Mouse (Mus musculus) mesoderm, embryonic 11.5 days (tissue): ENCODE results near the gene Kifc3.
"Not testable (repeated sequence)": the region's sequence is repeated elsewhere in the genome, so short reads cannot be mapped to it uniquely, and the experiment has no call there.

Experiments used
- DNase-seq: peaks from one replicate; pipeline ENCODE4 v3.0.0-alpha.2; 2012; ENCODE audit warnings: low read depth, low spot score

The Kifc3 gene

DNA sequence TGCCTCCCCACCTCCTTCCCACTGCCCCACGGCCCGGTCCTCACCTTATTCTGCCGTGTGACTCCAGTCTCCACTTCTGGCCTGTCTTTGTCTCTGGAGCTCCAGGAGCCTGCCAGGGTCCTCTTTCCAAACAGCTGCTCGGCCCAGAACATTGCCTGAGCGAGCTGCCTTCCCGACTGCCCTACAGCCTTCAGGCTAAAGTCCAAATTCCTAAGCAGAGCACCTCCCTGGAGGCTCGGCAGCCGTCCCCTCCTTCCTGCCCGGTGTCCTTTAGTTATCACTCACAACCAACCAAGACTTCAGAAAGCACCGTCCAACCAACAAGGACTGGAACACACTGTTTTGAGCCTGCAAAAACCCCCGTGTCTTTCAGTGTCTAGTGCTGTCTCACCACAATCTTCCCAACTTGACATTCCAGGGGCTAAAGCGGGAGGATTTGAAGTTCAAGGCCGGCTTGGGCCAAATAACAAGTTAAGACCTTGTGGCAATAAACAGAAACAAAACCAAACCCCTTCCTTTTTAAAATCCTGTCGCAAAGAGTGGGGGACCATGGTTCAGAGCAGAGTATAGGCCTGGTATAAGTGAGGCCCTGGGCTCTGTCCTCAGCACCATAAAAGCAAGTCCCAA is at the start of gene Kifc3:
Gene Kifc3 (minus strand): TSS at position 164 of the 627 bp plus-strand sequence.
- DNase-seq: no peak

DNA sequence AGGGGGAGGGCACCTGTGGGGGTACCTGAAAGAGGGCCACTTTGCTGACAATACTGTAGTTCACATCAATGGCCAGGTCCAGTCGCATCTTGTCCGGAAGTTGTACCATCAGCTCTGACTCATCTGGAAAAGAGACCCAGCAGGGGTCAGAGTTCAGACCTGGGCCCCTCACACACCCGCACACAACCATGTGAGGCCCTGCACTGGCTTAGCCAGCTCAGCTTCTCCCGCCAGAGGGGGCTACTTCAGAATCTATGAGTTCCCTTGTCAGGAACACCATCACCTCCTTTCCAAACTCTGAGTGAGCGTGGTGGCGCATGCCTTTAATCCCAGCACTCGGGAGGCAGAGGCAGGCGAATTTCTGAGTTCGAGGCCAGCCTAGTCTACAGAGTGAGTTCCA is 49.4 kb upstream of the Kifc3 start:
- DNase-seq: no peak

DNA sequence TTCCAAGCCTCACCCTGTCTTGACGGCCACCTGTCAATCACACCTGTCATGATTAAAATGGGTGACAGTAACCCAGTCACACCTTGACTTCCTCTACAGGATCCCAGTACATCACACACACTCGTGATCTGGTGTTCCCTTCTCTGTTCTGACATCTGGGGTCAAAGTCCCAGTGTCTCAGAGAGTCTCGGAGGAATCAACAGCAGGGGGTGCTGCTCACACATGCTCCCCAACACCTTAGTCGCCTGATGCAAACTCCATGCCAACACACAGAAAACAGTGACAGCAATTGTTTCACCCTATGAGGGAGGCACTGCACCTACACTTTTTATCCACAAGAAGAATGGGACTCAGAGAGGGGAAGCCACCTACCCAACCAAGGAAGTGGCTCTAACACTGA is 47.2 kb upstream of the Kifc3 start:
- DNase-seq: no peak

DNA sequence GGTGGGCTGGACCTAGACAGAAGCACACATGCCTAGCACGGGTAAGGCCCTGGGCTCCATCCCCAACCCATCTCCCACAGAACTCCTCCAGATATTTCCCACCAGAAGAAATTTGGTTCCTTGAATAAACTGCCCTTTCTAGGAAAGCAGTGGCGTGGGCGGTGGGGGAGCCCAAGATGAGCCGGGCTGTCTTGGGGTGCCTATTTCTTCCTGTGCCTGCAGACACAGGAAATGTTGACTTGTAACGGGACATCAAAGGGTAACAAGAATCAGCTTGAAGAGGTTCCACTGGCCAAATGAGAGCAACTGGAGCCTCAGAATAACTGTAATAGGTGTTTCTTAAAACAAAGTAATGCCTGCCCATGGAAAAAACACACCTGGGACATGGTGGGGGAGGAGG is 44.7 kb upstream of the Kifc3 start:
- DNase-seq: no peak

DNA sequence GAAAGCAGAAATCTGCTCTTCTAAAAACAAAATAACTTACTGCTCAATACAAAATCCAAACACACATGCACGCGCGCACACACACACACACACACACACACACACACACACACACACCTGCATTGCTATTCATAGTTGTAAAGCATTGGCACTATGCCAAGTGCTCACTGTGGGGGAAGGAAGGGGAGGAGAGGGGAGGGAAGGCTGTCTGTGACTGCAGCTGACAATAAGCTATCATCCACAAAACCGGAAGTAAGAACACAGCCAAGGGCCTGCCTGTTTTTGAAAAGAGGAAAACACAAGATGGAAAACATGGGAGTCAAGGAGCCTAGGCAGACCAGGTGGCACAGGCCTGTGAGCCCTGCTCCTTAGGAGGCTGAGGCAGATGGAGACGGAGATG is 42.6 kb upstream of the Kifc3 start:
- DNase-seq: peak; percentile 24

DNA sequence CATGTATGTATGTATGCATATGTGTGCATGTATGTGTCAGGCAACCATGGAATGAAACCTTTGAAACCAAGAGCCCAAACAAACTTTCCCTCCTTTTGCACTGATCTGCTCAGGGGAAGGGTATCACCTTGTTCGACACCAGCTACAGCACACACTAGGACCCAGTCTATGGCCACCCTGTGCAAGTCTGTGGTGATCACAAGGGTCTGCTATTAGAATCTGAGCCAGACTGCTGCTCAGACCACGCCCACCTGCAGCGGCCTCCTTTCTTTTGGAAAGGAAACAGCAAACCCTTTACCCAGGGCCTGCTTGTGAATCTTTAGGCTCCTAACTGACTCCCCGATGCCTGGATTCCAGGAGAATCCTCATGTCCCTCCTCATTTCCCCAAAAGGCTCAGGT is 41.2 kb upstream of the Kifc3 start:
- no peak for DNase-seq

DNA sequence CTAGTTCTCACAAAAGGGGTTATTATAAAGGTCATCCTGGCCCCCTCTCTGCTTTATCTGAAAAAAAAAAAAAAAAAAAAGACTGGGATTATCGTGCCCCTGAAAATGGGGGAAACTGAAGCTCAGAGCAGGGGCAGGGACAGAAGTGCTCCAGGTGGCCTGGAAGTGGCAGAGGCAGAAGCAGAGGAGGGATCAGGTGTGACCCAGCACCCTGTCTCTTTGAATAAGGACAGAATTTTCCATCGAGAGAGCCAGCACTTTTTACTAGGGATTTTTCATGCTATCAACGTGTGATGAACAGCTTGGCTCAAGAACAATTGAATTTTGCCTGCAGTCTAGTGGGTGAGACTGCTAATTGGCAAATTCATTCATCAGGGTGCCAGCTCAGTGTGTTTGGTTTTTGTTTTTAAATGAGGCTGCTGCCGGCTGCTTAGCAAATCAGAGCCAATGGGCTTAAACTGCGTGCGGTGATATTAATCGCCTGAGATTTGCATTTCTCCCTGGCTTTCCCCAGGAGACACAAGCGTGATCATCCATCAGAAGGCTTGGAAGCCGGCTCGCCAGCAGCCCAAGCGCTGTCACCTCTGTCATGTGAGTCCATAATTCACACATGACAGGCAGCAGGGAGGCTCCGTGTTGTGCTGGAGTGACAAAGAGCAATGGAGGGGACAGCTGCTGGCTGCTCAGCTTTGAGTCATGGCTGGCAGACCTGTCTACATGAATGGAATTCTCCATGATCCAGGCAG is 40.4 kb upstream of the Kifc3 start:
- peak; percentile 86 for DNase-seq

DNA sequence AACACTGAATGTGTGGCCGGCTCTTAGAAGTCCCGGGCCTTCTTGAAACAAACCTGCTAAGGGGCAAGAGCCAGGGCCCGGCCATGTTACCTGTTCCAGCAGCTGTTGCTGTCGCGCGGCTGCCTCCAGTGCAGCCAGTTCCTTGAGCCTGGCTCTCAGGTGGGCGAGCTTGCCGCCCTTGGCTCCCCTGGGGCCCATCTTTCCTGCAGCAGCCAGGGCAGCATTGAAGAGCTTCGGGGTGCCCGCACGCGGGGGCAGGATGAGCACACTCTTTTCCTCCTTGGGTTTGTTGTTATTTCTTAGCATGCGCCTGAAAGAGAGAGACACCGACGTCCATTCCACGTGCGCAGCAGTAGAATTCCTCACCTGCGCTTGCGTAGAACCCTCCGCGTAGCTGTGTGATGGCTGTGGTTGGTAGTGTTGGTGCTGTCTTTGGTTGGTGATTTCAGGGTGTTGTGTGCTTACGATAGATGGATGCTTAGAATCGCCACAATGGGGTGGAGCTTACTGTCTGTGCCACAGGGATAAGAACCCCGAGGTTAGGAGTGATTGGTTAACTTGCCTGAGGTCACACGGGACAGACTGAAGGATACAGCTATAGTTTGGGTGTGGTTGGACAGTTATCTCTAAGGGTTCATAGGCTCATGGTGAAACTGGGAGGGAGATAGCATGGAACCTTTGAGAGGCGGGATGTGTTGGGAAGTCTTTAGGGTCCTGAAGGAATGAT is 39.6 kb upstream of the Kifc3 start:
- DNase-seq: no peak

DNA sequence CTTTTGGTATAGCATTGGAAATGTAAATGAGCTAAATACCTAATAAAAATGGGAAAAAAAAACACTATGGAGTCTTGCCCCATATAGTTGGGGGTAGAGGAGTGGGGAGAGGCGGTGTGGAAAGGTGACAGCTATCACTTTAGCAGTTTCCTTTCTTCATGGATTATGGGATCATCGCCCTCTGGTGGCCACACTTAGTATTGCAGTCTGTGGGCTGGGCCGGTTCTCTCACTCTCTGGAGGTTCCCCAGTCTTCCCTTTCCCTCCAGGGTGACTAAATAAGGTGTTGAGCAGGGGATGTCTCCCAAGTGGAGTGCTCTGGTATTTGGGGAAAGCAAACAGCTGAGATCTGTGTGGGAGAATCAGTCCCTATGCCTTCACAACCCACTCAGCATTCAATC is 33.1 kb upstream of the Kifc3 start:
- peak; percentile 66 for DNase-seq

DNA sequence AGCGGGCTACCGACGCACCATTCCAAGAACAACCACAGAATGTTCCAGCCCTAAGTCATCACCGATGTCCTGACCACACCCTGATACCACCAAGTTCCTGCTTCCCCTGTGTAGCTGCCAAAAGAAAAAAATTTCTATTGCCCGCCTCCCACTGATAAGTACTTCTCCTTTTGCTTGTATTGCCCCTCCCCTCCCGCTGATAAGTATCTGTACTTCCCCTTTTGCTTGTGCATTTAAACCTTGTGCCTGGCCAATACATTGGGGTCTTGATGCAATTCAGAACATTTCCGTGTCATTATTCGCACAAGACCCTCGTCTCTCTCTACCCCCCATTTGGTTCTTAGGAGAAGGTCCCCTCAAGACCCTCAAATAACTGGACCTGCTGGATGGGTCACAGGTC is 27.5 kb upstream of the Kifc3 start:
- DNase-seq: not testable (repeated sequence)

DNA sequence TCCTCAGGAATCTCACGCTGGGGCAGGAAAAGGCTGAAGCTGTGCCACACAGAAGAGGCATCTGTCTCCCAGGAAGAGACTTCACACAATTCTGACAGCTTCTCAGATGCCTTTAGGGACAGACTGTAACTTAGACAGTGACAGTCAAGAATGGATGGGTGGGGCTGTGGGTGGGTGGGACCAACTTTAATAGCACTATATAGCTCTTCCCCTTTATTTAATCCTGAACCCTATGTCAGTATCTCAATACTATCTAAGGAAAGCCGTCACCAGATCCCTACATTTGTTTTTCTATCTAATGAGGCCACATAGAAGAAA is 24.5 kb upstream of the Kifc3 start:
- no peak for DNase-seq

DNA sequence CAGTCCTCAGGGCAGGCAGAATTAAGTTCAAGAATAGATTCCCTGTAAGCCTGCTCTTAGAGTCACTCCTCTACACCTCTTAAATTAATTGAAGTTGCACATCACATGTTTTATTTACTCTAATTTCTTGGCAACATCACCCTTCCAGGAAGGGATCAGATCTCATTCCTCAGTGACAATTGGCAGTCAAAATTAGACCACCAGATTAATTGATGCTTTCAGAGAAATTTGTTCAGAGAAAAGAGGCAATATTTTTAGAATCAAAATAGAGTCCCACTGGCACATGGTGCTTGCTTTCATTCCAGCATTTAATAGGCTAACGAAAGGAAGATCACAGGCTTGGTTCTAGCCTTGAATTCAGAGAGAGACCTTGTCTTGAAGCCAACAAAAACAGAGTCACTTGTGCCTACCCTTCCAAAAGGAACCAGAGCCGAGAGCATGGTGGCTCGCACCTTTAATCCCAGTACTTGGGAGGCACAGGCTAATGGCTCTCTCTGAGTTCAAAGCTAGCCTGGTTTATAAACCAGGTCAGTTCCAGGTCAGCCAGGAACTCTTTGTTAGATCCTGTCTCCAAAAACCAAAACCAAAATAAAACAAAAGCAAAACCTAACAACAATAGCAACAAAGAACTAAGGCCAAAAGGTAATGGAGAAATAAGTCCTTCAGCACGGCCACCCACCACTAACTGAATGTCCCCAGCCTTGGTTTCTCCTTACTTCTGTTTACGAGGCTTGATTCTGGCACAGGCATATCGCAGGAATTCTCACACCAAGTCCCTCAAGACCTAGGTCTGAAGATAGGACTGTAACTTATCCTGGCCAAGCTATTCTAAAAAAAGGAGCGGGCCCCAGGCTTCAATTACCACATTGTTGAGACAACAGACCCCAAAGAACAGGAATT is 23.9 kb upstream of the Kifc3 start:
- peak; percentile 22 for DNase-seq

DNA sequence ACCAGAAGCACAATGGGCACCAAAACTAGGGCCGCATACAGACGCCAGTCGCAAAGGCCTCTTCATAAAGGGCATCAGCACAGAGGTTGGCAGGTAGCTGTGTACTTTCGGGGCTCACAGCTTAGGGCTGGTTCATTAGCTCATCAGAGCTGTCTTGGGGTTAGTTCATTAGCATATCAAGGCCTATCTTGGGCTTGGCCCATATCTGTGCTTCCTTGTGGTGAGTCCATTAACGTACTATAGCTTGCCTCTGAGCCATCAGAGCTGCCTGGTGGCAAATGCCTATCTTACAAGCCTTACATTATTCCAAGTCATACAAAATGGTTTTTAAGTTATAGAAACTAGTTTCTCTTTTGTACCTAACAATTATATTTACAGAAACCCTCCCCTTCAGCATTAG is 21.4 kb upstream of the Kifc3 start:
- no peak for DNase-seq

DNA sequence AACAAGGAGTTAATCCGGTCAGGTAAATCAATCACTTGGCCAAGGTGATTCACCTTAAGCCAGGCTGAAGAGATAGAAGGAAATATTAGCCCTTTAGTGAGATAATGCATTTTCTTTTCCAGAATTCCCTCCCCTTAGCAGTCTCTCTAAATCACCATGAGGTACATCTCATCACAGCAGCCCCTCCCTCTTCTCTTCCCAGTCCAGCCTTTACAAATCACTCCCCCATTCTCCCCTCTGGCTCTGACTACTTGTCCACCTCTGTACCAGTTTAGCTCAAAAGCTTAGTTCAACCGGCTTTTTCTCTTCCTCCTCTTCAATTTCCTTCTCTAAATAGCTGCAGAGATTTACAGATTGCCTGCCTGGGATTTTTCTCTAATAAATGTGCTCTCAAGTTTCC is 18.4 kb upstream of the Kifc3 start:
- no peak for DNase-seq

DNA sequence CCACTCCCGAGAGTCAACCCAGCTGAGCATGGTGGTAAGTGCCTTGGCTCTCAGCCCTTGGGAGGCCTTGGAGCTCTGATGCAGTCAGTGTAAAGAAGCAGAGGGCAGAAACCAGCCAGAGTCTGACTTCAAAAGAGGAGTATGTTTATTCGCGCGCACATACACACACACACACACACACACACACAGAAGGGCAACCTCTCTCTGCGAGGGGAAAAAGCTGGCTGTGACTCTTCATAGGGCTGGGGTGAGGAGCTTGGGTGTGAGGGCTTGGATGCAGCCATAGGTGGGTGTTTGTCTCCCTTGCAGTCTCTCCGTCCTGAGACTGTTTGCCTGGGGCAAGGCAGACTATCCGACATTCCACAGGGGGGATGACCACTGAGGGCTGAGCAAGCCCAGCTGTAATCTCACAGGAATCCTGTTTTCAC is 18.0 kb upstream of the Kifc3 start:
- DNase-seq: no peak

DNA sequence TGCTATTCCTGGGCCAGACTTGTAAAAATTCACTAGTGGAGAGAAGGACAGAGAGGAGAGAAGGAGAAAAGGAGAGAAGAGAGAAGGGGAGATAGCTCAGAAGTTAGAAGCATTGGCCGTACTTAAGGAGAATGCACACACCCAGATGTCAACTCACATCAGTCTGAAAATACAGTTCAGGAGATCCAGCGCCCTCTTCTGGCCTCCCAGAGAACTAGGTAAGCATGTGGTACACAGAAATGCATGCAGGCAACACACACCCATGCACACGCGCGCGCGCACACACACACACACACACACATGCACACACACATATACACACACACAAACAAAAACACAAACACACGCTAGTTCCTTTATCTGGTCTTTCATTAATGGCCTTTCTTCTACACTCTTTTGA is 17.0 kb upstream of the Kifc3 start:
- DNase-seq: no peak

DNA sequence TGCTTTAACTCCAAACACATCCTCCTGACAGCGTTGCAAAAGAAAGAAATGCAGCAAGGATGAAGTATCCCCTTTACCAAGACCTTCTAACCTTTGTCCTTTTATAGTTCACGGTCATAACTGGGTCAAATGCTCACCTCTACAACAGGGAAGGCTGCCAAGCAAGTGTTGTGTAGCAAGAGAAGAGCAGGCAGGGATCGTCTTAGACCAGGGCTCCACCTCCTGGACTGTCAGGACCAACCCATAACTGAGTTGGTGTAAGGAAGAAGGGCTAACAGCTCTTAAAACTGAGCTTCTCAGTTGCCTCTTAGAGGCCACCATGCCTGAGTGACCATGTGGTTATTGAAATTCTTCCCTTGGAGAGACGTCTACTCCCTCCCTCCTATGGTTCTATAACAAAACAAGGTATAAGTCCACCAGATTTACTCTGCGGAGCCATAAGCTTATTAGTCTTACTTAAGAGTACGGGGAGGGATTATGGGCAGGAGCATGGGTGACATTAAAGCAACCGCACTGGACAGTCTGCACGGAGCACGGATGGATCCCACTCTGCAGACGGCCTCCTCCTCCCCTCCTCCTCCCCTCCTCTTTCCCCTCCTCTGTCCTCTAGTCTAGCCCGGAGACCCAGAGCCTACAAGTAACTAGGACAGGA is 13.2 kb upstream of the Kifc3 start:
- DNase-seq: no peak

DNA sequence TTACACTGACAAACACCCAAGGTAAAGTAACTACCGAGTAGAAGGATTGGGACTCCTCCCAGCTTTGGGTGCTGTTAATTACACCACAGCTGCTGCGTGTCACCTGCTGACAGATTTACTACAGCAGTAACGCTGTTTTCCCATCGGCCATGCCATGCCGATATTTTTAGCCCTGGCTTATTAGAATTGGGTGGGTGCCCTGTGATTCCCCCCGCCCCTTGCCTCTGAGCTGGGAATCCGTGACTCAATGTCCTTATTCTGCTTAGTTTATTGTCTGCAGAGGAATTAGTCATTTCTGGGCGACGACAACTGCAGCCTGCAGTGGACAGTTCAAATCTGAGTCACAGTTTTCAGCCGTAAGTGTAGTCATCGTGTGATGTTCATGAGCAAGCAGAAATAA is 7.3 kb upstream of the Kifc3 start:
- peak; percentile 65 for DNase-seq

DNA sequence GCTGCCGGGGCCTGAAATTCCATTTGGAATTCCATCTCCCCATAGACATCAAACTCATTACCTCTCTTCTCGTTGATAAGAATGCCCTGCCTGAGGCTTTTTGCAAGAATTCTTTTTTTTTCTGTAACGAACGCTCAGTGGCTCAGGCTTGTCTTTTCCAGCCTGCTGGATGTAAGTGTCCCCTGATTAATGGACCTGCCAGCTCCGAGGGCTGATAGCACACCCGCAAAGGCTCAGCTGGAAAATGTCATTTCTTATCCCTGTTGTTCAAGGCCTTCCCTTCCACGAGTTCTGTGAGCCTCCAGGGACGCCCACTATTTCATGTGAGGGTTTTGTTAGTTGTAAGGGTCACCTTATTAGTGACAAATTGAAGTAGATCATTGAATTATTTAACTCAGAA is 3.3 kb upstream of the Kifc3 start:
- DNase-seq: peak; percentile 61

DNA sequence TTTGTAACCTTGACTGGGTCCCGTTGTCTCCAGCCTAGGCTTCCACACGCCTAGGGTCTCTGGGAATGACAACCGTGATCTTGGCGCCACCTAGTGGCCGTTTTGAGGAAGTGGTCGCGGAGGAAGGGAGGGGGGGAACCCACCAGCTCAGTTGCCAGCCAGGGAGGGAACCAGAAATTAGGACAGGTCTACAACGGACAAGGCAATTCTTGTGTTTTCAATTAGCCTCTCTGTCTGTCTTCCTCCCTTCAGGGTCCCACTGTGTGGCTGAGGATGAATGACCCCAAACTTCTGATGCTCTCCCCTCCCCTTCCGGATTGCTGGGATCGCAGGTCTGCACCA is 1.4 kb upstream of the Kifc3 start:
- peak; percentile 85 for DNase-seq

DNA sequence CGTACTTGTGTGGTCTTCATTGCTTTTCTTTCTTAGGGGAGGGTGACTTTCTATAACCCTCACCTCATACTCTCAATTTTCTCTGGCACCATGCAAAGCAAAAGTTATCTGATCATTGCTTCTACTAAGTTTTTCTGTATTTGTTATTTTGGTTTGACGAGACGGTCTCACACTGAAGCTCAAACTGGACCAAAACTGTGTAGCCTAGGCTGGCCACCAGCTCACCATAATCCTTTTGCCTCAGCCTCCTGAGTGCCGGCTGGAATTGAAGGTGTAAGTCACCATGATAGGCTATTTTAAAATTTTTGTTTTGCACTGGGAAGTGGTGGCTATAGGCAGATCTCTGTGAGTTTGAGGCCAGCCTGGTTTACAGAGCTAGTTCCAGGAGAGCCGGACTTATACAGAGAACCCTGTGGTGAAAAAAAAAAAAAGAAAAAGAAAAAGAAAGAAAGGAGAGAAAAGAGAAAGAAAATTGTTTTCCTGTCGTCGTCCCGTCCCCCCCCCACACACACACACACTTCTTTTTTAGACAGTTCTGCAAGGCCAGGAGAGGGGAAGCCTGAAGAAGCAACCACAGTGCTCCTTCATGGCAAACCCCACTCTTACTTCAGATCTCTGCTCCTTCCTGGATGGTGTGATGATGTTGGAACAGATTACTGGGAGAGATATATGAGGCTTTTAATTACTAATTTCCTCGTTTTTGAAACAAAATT is 870 bp upstream of the Kifc3 start:
- DNase-seq: no peak
